Mouse (Mus musculus): Measurements from ENCODE around the gene 1700025G04Rik. TPM values are rescaled to one million over a fixed set of nuclear protein-coding genes. Genes with fewer than 3 reads are reported as not detected.

1700025G04Rik gene
- total and polyA plus RNA-seq, 2 experiments from 2014 or later: 24.9 to 32.4 TPM

GRCm38 (mm10) chr1:151974424-151974823 lies 115.5 kb downstream of the 1700025G04Rik start:
- Histone ChIP-seq H3K9ac (replicated peaks; ENCODE audit: low read length) (no peak overlapping the region), H3K4me1 (ENCODE audit: insufficient read depth, low read length) (no peaks in the 10 kb centered on the region), H3K27me3 (ENCODE audit: insufficient read depth, low read length) (no peaks in the 10 kb centered on the region), H3K9me3 (ENCODE audit: low read length) (no peaks in the 10 kb centered on the region), H3K4me2 (ENCODE audit: low read depth, low read length) (no peak overlapping the region), H3K4me3 (ENCODE audit: low read length) (no peak overlapping the region), H3K27ac (no peak overlapping the region), H3K36me3 (ENCODE audit: insufficient read depth, low read length) (no peaks in the 10 kb centered on the region)
- no peak for TF ChIP-seq CTCF (IDR thresholded peaks at IDR 0.05; ENCODE audit: low read depth)
- WGBS: 85% methylated on average over 7 of the region's 7 CpGs
- no peak for DNase-seq (ENCODE audit: low spot score)
- ATAC-seq: no peak

DNA sequence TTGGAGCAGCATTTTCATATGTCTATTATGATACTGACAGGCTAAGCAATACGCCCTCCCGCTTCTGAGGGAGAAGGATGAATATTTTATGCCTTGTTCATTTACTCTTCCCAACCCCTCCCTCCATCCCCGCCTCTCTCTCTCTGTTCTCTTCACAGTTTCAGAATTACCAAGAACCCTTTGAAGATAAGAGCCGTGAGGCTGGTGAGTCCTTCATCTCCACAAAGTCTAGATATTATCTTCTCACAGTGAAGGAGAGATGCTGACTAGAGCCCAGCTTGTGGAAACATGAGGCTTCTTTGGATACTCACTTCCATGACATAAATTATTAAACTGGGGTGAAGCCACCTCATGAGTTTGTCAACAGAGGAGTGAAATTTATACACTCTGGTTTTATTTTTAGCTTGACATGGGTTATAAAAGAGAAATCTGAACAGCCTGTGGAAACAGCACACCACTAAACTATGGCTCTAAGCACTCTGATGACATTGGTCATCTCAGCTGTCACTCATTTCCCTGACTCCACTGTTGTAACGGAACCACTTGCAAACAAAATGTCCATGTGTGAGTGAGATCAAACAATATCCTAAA lies 116.7 kb downstream of the 1700025G04Rik start:
- no peak for DNase-seq (ENCODE audit: low spot score)
- Histone ChIP-seq H3K4me1 (ENCODE audit: insufficient read depth, low read length) (no peaks in the 10 kb centered on the region), H3K9me3 (ENCODE audit: low read length) (no peaks in the 10 kb centered on the region), H3K36me3 (ENCODE audit: insufficient read depth, low read length) (no peaks in the 10 kb centered on the region), H3K4me3 (ENCODE audit: low read length) (no peak overlapping the region), H3K27me3 (ENCODE audit: insufficient read depth, low read length) (no peaks in the 10 kb centered on the region), H3K4me2 (ENCODE audit: low read depth, low read length) (no peak overlapping the region), H3K27ac (no peak overlapping the region), H3K9ac (replicated peaks; ENCODE audit: low read length) (no peak overlapping the region)
- 68% methylated on average over 5 of the region's 5 CpGs for WGBS
- no peak for TF ChIP-seq CTCF (IDR thresholded peaks at IDR 0.05; ENCODE audit: low read depth)
- ATAC-seq: no peak; the same call in 1 of the 2 replicates

DNA sequence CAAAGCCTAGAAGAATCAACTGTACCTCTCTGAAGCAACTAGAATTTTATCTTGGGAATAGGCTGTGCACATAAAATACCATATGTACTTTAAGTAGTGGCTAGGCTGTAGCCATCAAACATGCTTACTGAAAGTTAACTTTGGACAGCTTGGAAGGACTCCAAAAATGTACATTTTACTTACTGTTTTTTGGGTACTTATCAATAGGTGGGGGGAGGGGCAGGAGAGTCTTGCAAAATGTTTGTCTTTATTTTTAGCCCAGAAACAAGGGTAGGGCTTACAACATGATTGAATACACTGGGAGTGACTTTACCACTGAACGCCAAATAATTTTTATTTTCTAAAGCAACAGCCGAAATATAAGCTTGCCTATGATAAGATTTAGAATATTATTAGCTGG lies 118.3 kb downstream of the 1700025G04Rik start:
- Histone ChIP-seq H3K4me2 (ENCODE audit: low read depth, low read length) (no peak overlapping the region), H3K4me3 (ENCODE audit: low read length) (no peak overlapping the region), H3K27ac (no peak overlapping the region), H3K27me3 (ENCODE audit: insufficient read depth, low read length) (no peaks in the 10 kb centered on the region), H3K9me3 (ENCODE audit: low read length) (no peaks in the 10 kb centered on the region), H3K36me3 (ENCODE audit: insufficient read depth, low read length) (no peaks in the 10 kb centered on the region), H3K4me1 (ENCODE audit: insufficient read depth, low read length) (no peaks in the 10 kb centered on the region), H3K9ac (replicated peaks; ENCODE audit: low read length) (no peak overlapping the region)
- DNase-seq (ENCODE audit: low spot score) (no peak), ATAC-seq (no peak)
- no peak for TF ChIP-seq CTCF (IDR thresholded peaks at IDR 0.05; ENCODE audit: low read depth)
- WGBS: 94% methylated on average over 2 of the region's 2 CpGs

DNA sequence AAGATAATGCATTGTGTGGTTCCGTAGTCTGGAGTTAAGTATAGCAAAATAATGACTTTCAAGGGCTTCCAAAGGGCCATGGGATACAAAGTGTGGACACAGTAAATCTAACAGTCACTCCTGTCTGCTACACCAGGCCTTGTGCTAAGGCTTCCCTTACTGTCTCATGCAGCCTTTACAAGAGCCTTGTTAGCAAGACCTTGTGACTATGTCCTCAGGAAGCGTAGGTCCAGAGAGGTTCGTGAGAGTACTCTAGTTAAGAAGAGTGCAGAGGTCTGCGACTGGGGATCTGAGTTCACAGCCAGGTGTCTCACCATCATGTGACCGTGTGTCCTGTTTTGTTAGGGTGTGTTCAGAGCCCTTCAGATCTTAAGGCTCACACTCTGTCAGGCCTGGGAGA lies 121.8 kb downstream of the 1700025G04Rik start:
- no peak for DNase-seq (ENCODE audit: low spot score)
- no peak overlapping the region for H3K27ac ChIP-seq
- H3K9ac ChIP-seq (replicated peaks; ENCODE audit: low read length): no peak overlapping the region
- no peak for TF ChIP-seq CTCF (IDR thresholded peaks at IDR 0.05; ENCODE audit: low read depth)
- H3K4me2 ChIP-seq (ENCODE audit: low read depth, low read length): no peak overlapping the region
- H3K4me1 ChIP-seq (ENCODE audit: insufficient read depth, low read length): no peaks in the 10 kb centered on the region
- WGBS: 97% methylated on average over 5 of the region's 5 CpGs
- no peaks in the 10 kb centered on the region for H3K36me3 ChIP-seq (ENCODE audit: insufficient read depth, low read length)
- H3K4me3 ChIP-seq (ENCODE audit: low read length): no peak overlapping the region
- no peaks in the 10 kb centered on the region for H3K9me3 ChIP-seq (ENCODE audit: low read length)
- no peaks in the 10 kb centered on the region for H3K27me3 ChIP-seq (ENCODE audit: insufficient read depth, low read length)
- no peak for ATAC-seq

- no peak overlapping the region for H3K4me2 ChIP-seq (ENCODE audit: low read depth, low read length)
- H3K9me3 ChIP-seq (ENCODE audit: low read length): no peaks in the 10 kb centered on the region
- H3K4me1 ChIP-seq (ENCODE audit: insufficient read depth, low read length): no peaks in the 10 kb centered on the region
- TF ChIP-seq CTCF (IDR thresholded peaks at IDR 0.05; ENCODE audit: low read depth): no peak
- 83% methylated on average over 2 of the region's 2 CpGs for WGBS
- ATAC-seq (0 out of 2 replicates have a peak, but pooled peaks have one; percentile 24), DNase-seq (ENCODE audit: low spot score) (no peak)
- H3K27me3 ChIP-seq (ENCODE audit: insufficient read depth, low read length): no peaks in the 10 kb centered on the region
- no peaks in the 10 kb centered on the region for H3K36me3 ChIP-seq (ENCODE audit: insufficient read depth, low read length)
- H3K4me3 ChIP-seq (ENCODE audit: low read length): no peak overlapping the region
- H3K9ac ChIP-seq (replicated peaks; ENCODE audit: low read length): no peak overlapping the region
- no peak overlapping the region for H3K27ac ChIP-seq
Observed at GRCm38 (mm10) chr1:151964811-151965210, 125.1 kb downstream of the 1700025G04Rik start.

DNA sequence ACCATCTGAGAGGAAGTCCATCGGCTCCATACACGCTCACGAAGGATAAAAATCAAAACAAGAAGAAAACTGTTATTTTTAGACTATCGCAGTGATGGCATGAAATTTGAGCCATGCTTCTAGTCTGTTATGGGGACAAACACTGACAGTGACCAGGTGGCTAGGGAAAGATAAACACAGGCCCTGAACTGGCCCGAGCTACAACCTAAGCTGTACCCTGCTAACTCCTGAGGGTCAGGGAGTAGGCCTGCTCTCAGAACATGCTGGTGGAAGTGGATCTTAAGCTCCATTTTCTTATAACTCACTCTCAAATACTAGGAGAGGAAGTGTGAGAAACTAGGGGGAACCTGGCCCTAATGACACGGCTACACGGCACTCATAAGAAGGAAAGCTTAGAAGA lies 126.7 kb downstream of the 1700025G04Rik start:
- Histone ChIP-seq H3K4me2 (ENCODE audit: low read depth, low read length) (no peak overlapping the region), H3K27me3 (ENCODE audit: insufficient read depth, low read length) (no peaks in the 10 kb centered on the region), H3K4me3 (ENCODE audit: low read length) (no peak overlapping the region), H3K27ac (no peak overlapping the region), H3K36me3 (ENCODE audit: insufficient read depth, low read length) (no peaks in the 10 kb centered on the region), H3K4me1 (ENCODE audit: insufficient read depth, low read length) (no peaks in the 10 kb centered on the region), H3K9me3 (ENCODE audit: low read length) (no peaks in the 10 kb centered on the region), H3K9ac (replicated peaks; ENCODE audit: low read length) (no peak overlapping the region)
- ATAC-seq: no peak
- DNase-seq (ENCODE audit: low spot score): no peak
- WGBS: 89% methylated on average over 7 of the region's 7 CpGs
- TF ChIP-seq CTCF (IDR thresholded peaks at IDR 0.05; ENCODE audit: low read depth): no peak

GRCm38 (mm10) chr1:151962078-151962477 lies 127.8 kb downstream of the 1700025G04Rik start:
- H3K36me3 ChIP-seq (ENCODE audit: insufficient read depth, low read length): no peaks in the 10 kb centered on the region
- no peaks in the 10 kb centered on the region for H3K27me3 ChIP-seq (ENCODE audit: insufficient read depth, low read length)
- 64% methylated on average over 6 of the region's 6 CpGs for WGBS
- TF ChIP-seq CTCF (IDR thresholded peaks at IDR 0.05; ENCODE audit: low read depth): no peak
- ATAC-seq (no peak), DNase-seq (ENCODE audit: low spot score) (no peak)
- no peak overlapping the region for H3K27ac ChIP-seq
- H3K9me3 ChIP-seq (ENCODE audit: low read length): no peaks in the 10 kb centered on the region
- no peak overlapping the region for H3K4me3 ChIP-seq (ENCODE audit: low read length)
- H3K4me2 ChIP-seq (ENCODE audit: low read depth, low read length): no peak overlapping the region
- 0 out of 2 replicates have a peak, but pooled peaks cover 3% of the 10 kb centered on the region for H3K4me1 ChIP-seq (ENCODE audit: insufficient read depth, low read length)
- H3K9ac ChIP-seq (replicated peaks; ENCODE audit: low read length): no peak overlapping the region

Measured in hindbrain, postnatal 0 days (tissue).